Mouse (Mus musculus) intestine, embryonic 16.5 days (tissue): ENCODE results near the gene Spaca3. TPM values are rescaled to one million over a fixed set of nuclear protein-coding genes. Genes with fewer than 3 reads are reported as not detected.

Experiments
- ATAC-seq: fragments of 200-750 bp; cut with Nextera tagmentation; 2 replicates; pipeline ENCODE4 v1.8.0; 2017; ENCODE audit warnings: moderate TSS enrichment, moderate library complexity
- H3K27ac ChIP-seq: fragments of 300-500 bp; sonication (generic); 2 replicates; pipeline ENCODE4 v1.5.1; 2014; ENCODE audit warnings: mild to moderate bottlenecking, low read length
- H3K27me3 ChIP-seq: fragments of 300-500 bp; sonication (generic); replicated peaks from 2 replicates; pipeline ENCODE4 v1.6.1; 2014; ENCODE audit warnings: low read length, control low read depth, mixed read lengths; ENCODE audit not compliant: control insufficient read depth, insufficient read depth
- H3K36me3 ChIP-seq: fragments of 300-500 bp; sonication (generic); 2 replicates; pipeline ENCODE4 v1.6.1; 2014; ENCODE audit warnings: low read length, control low read depth; ENCODE audit not compliant: control insufficient read depth, insufficient read depth
- H3K4me1 ChIP-seq: fragments of 300-500 bp; sonication (generic); 2 replicates; pipeline ENCODE4 v1.6.1; 2014; ENCODE audit warnings: low read length, control low read depth, mixed read lengths; ENCODE audit not compliant: control insufficient read depth, insufficient read depth
- H3K4me2 ChIP-seq: fragments of 300-500 bp; sonication (generic); 2 replicates; pipeline ENCODE4 v1.6.1; 2014; ENCODE audit warnings: low read depth, low read length, control low read depth
- H3K4me3 ChIP-seq: fragments of 300-500 bp; sonication (generic); 2 replicates; pipeline ENCODE4 v1.5.1; 2014; ENCODE audit warnings: mild to moderate bottlenecking, low read length
- H3K9ac ChIP-seq: fragments of 300-500 bp; sonication (generic); 2 replicates; pipeline ENCODE4 v1.6.1; 2014; ENCODE audit warnings: low read depth, low read length
- H3K9me3 ChIP-seq: fragments of 300-500 bp; sonication (generic); 2 replicates; pipeline ENCODE4 v1.6.1; 2016; ENCODE audit warnings: low read length, control low read depth; ENCODE audit not compliant: control insufficient read depth
- WGBS: fragments of 180-500 bp; shearing (Covaris S2); extraction: QIAGEN DNeasy Blood & Tissue Kit; methylation state at CpG from one replicate; pipeline ENCODE4 v1.1.7; 2014; 5-methylcytosine and 5-hydroxymethylcytosine counted together
- polyA plus RNA-seq: library from polyadenylated mRNA; unstranded; fragments of >200 nt; fragmentation: Nextera tagmentation; extraction: Ambion mirVana; gene quantifications from 2 replicates; pipeline ENCODE4 v1.2.1, GENCODE M21; 2015

The Spaca3 gene
- polyA plus RNA-seq: not detected in 2 replicates

- Histone ChIP-seq H3K27me3 (no peaks in the 10 kb centered on the region), H3K4me1 (peaks cover 14% of the 10 kb centered on the region), H3K9me3 (no peaks in the 10 kb centered on the region), H3K36me3 (no peaks in the 10 kb centered on the region), H3K27ac (no peak within 1 kb of the TSS), H3K9ac (no peak within 1 kb of the TSS), H3K4me2 (no peak within 1 kb of the TSS), H3K4me3 (no peak within 1 kb of the TSS)
- 70% methylated on average over 10 of the region's 10 CpGs for WGBS
- ATAC-seq: no peak
These were observed at the start of gene Spaca3 for GRCm38 (mm10) chr11:80858065-80858464. TSS of gene Spaca3 (plus strand) at chr11:80858365.

- Histone ChIP-seq H3K4me3 (no peak overlapping the region), H3K4me1 (peaks cover 29% of the 10 kb centered on the region), H3K9me3 (no peaks in the 10 kb centered on the region), H3K27ac (peak overlapping the region; percentile 94), H3K27me3 (no peaks in the 10 kb centered on the region), H3K9ac (no peak overlapping the region), H3K36me3 (no peaks in the 10 kb centered on the region; the same call in 1 of the 2 replicates), H3K4me2 (0 out of 2 replicates have a peak overlapping the region, but pooled peaks have one; percentile 10)
- ATAC-seq: peak; percentile 89
- 43% methylated on average over 6 of the region's 6 CpGs for WGBS
These were observed 49.6 kb upstream of the Spaca3 start for GRCm38 (mm10) chr11:80808551-80809070.

- peak overlapping the region; percentile 63 for H3K4me3 ChIP-seq
- no peaks in the 10 kb centered on the region for H3K9me3 ChIP-seq
- peak overlapping the region; percentile 94 for H3K27ac ChIP-seq
- H3K4me1 ChIP-seq: peaks cover 29% of the 10 kb centered on the region
- no peaks in the 10 kb centered on the region for H3K27me3 ChIP-seq
- WGBS: 26% methylated on average over 5 of the region's 6 CpGs
- peaks cover 4% of the 10 kb centered on the region; the same call in 1 of the 2 replicates for H3K36me3 ChIP-seq
- H3K9ac ChIP-seq: peak overlapping the region; percentile 92
- ATAC-seq: peak; percentile 18
- H3K4me2 ChIP-seq: peak overlapping the region; percentile 89
These were observed 48.5 kb upstream of the Spaca3 start for GRCm38 (mm10) chr11:80809666-80809992.

- Histone ChIP-seq H3K4me2 (peak within 1 kb of the TSS; percentile 89), H3K9ac (peak within 1 kb of the TSS; percentile 92), H3K36me3 (peaks cover 7% of the 10 kb centered on the region; the same call in 1 of the 2 replicates), H3K27ac (peak within 1 kb of the TSS; percentile 94), H3K27me3 (no peaks in the 10 kb centered on the region), H3K4me3 (peak within 1 kb of the TSS; percentile 63), H3K9me3 (no peaks in the 10 kb centered on the region), H3K4me1 (peaks cover 29% of the 10 kb centered on the region)
- ATAC-seq: peak; percentile 65
- WGBS: under 1% methylated on average over 48 of the region's 54 CpGs
These were observed 48.0 kb upstream of the Spaca3 start, which contains the start of gene Tmem98 for GRCm38 (mm10) chr11:80809993-80810821. TSS of gene Tmem98 (plus strand) at chr11:80810175.

GRCm38 (mm10) chr11:80811156-80811555 is 47.0 kb upstream of the Spaca3 start:
- H3K4me2 ChIP-seq: peak overlapping the region; percentile 89
- no peaks in the 10 kb centered on the region for H3K9me3 ChIP-seq
- H3K27me3 ChIP-seq: no peaks in the 10 kb centered on the region
- no peak for ATAC-seq
- H3K27ac ChIP-seq: peak overlapping the region; percentile 94; the same call in 1 of the 2 replicates
- peak overlapping the region; percentile 63 for H3K4me3 ChIP-seq
- 9% methylated on average over 5 of the region's 5 CpGs for WGBS
- peaks cover 11% of the 10 kb centered on the region; the same call in 1 of the 2 replicates for H3K36me3 ChIP-seq
- H3K4me1 ChIP-seq: peaks cover 29% of the 10 kb centered on the region
- peak overlapping the region; percentile 92 for H3K9ac ChIP-seq

GRCm38 (mm10) chr11:80815354-80815753 is 42.8 kb upstream of the Spaca3 start:
- peaks cover 19% of the 10 kb centered on the region for H3K4me1 ChIP-seq
- no peak overlapping the region for H3K4me3 ChIP-seq
- ATAC-seq: no peak
- no peaks in the 10 kb centered on the region for H3K9me3 ChIP-seq
- no peak overlapping the region for H3K9ac ChIP-seq
- H3K4me2 ChIP-seq: no peak overlapping the region
- H3K27ac ChIP-seq: no peak overlapping the region
- peaks cover 11% of the 10 kb centered on the region; the same call in 1 of the 2 replicates for H3K36me3 ChIP-seq
- WGBS: 83% methylated on average over 7 of the region's 7 CpGs
- H3K27me3 ChIP-seq: no peaks in the 10 kb centered on the region

GRCm38 (mm10) chr11:80818060-80818697 is 40.0 kb upstream of the Spaca3 start:
- 22% methylated on average over 11 of the region's 11 CpGs for WGBS
- Histone ChIP-seq H3K9me3 (no peaks in the 10 kb centered on the region), H3K27ac (peak overlapping the region; percentile 91), H3K4me3 (no peak overlapping the region), H3K36me3 (peaks cover 18% of the 10 kb centered on the region), H3K4me2 (peak overlapping the region; percentile 13), H3K27me3 (no peaks in the 10 kb centered on the region), H3K4me1 (peaks cover 15% of the 10 kb centered on the region), H3K9ac (peak overlapping the region; percentile 25; the same call in 1 of the 2 replicates)
- ATAC-seq: peak; percentile 34

GRCm38 (mm10) chr11:80820085-80820484 is 38.1 kb upstream of the Spaca3 start:
- H3K27me3 ChIP-seq: no peaks in the 10 kb centered on the region
- peaks cover 15% of the 10 kb centered on the region for H3K4me1 ChIP-seq
- no peaks in the 10 kb centered on the region for H3K9me3 ChIP-seq
- H3K4me2 ChIP-seq: peak overlapping the region; percentile 23; the same call in 1 of the 2 replicates
- 66% methylated on average over 3 of the region's 3 CpGs for WGBS
- peak overlapping the region; percentile 91 for H3K27ac ChIP-seq
- H3K9ac ChIP-seq: peak overlapping the region; percentile 56
- no peak overlapping the region for H3K4me3 ChIP-seq
- peak; percentile 97 for ATAC-seq
- H3K36me3 ChIP-seq: peaks cover 15% of the 10 kb centered on the region

GRCm38 (mm10) chr11:80821296-80821695 is 36.9 kb upstream of the Spaca3 start:
- no peak for ATAC-seq
- WGBS: 51% methylated on average over 14 of the region's 14 CpGs
- no peaks in the 10 kb centered on the region for H3K9me3 ChIP-seq

More at GRCm38 (mm10) chr11:80821296-80821695, 36.9 kb upstream of the Spaca3 start:
- Histone ChIP-seq H3K27me3 (no peaks in the 10 kb centered on the region), H3K4me1 (peaks cover 15% of the 10 kb centered on the region), H3K9ac (no peak overlapping the region), H3K36me3 (peaks cover 10% of the 10 kb centered on the region), H3K4me3 (no peak overlapping the region), H3K4me2 (no peak overlapping the region), H3K27ac (peak overlapping the region; percentile 62)
